Mouse (Mus musculus): ENCODE data around the gene Lsm14b. TPM values are rescaled to one million over a fixed set of nuclear protein-coding genes. Genes with fewer than 3 reads are reported as not detected.
A peak's percentile ranks its signal among the peaks of the same experiment; 100 is the strongest.

Lsm14b gene
- polyA plus RNA-seq, 1 experiment from 2014 or later = 10.2 TPM

- Histone ChIP-seq H3K9me3 (ENCODE audit: control insufficient read depth, low read length) (no peaks in the 10 kb centered on the region), H3K9ac (ENCODE audit: low read length) (no peak overlapping the region), H3K27ac (replicated peaks; ENCODE audit: low read depth, low read length) (no peak overlapping the region), H3K36me3 (ENCODE audit: control insufficient read depth, insufficient read depth, low read length) (peaks cover 23% of the 10 kb centered on the region), H3K27me3 (ENCODE audit: control insufficient read depth, insufficient read depth, low read length) (no peaks in the 10 kb centered on the region), H3K4me2 (ENCODE audit: low read depth, severe bottlenecking) (peak overlapping the region; percentile 83; the same call in 1 of the 2 replicates), H3K4me1 (ENCODE audit: control insufficient read depth, insufficient read depth, low read length) (peaks cover 15% of the 10 kb centered on the region), H3K4me3 (ENCODE audit: low read depth, low read length) (peak overlapping the region; percentile 94; the same call in 1 of the 2 replicates)
- 46% methylated on average over 6 of the region's 6 CpGs for WGBS
- DNase-seq (ENCODE audit: low spot score) (no peak), ATAC-seq (ENCODE audit: insufficient number of reproducible peaks, low FRiP score, low TSS enrichment, low read depth) (no peak)
Measured at GRCm38 (mm10) chr2:180040406-180040805, 15.6 kb downstream of the Lsm14b start.

GRCm38 (mm10) chr2:180041577-180042255 lies 16.9 kb downstream of the Lsm14b start:
- Histone ChIP-seq H3K4me2 (ENCODE audit: low read depth, severe bottlenecking) (peak overlapping the region; percentile 83), H3K9me3 (ENCODE audit: control insufficient read depth, low read length) (no peaks in the 10 kb centered on the region), H3K27ac (replicated peaks; ENCODE audit: low read depth, low read length) (peak overlapping the region; percentile 70), H3K4me3 (ENCODE audit: low read depth, low read length) (peak overlapping the region; percentile 94), H3K36me3 (ENCODE audit: control insufficient read depth, insufficient read depth, low read length) (peaks cover 17% of the 10 kb centered on the region), H3K27me3 (ENCODE audit: control insufficient read depth, insufficient read depth, low read length) (no peaks in the 10 kb centered on the region), H3K4me1 (ENCODE audit: control insufficient read depth, insufficient read depth, low read length) (peaks cover 15% of the 10 kb centered on the region), H3K9ac (ENCODE audit: low read length) (peak overlapping the region; percentile 90)
- WGBS = under 1% methylated on average over 54 of the region's 66 CpGs
- ATAC-seq (ENCODE audit: insufficient number of reproducible peaks, low FRiP score, low TSS enrichment, low read depth) = peak; percentile 31; the same call in 1 of the 2 replicates
- DNase-seq (ENCODE audit: low spot score) = peak; percentile 60

DNA sequence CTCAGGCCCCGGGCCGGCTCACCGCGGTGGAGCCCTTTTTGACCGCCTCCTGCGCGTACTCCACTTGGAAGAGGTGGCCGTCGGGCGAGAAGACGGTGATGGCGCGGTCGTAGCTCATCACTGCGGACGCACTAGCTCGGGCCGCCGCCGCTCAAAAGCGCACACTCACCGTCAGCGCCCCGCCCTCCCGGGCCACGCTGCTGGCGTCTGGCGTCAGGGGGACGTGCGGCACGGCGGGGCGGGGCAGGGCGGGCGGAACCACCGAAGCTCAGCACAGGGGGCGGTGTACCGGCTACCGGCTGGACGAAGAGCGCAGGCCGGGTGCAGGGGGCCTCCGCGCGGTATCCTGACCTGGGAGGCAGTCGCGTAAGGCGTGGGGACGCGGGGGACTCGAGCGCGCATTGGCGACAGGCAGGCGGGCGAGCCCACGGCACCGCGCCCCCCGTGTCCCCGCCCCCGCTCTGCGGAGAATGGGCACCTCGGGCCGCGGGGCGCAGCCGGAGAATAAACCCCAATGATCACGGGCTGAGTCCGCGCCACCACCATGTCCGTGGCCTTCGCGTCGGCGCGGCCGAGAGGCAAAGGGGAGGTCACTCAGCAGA lies 17.6 kb downstream of the Lsm14b start, which contains the start of the genes Psma7 and Ss18l1:
Gene Psma7, minus strand, starts transcription at position 178 of the 602 bp plus-strand sequence.
Gene Ss18l1, plus strand, starts transcription at position 254 of the 602 bp plus-strand sequence.
- Histone ChIP-seq H3K36me3 (ENCODE audit: control insufficient read depth, insufficient read depth, low read length) (peaks cover 13% of the 10 kb centered on the region), H3K4me3 (ENCODE audit: low read depth, low read length) (peak within 1 kb of the TSS; percentile 94), H3K27me3 (ENCODE audit: control insufficient read depth, insufficient read depth, low read length) (no peaks in the 10 kb centered on the region), H3K4me2 (ENCODE audit: low read depth, severe bottlenecking) (peak within 1 kb of the TSS; percentile 83), H3K9ac (ENCODE audit: low read length) (peak within 1 kb of the TSS; percentile 90), H3K9me3 (ENCODE audit: control insufficient read depth, low read length) (no peaks in the 10 kb centered on the region), H3K27ac (replicated peaks; ENCODE audit: low read depth, low read length) (peak within 1 kb of the TSS; percentile 70), H3K4me1 (ENCODE audit: control insufficient read depth, insufficient read depth, low read length) (peaks cover 15% of the 10 kb centered on the region)
- ATAC-seq (ENCODE audit: insufficient number of reproducible peaks, low FRiP score, low TSS enrichment, low read depth) (peak; percentile 88), DNase-seq (ENCODE audit: low spot score) (peak; percentile 93)
- WGBS = under 1% methylated on average over 73 of the region's 78 CpGs

DNA sequence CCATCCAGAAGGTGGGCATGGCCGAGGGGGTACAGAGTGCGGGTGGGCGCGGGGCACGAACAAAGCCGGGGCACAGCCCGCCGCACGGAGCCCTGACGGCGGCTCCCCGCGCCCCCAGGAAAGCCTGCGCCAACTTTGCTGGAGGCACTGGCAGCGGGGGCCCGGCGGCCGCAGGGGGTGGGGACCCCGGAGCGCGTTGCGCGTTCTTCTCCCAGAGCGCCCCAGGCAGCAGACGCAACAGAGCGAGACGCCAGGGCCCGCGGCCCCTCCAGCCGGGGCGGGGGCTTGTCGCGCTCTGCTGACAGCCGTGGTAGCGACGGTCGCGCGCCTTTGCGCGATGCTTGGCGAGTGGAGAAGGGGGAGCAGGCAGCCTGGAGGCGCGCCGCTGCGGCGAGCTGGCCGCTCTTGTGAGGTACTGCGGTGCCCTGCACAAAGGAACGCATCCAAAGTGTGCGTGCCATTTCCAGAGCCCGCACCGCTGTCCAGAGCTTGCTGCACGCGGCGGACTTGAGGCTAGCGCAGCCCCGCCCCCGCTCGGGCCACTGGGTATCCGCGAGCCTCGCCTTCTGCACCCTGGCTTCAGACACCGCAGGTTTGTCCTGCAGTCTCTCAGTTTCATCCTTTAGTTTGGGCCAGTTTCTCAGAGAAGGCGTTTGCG lies 18.2 kb downstream of the Lsm14b start:
- H3K27me3 ChIP-seq (ENCODE audit: control insufficient read depth, insufficient read depth, low read length) = no peaks in the 10 kb centered on the region
- H3K36me3 ChIP-seq (ENCODE audit: control insufficient read depth, insufficient read depth, low read length) = peaks cover 8% of the 10 kb centered on the region
- peak overlapping the region; percentile 90 for H3K9ac ChIP-seq (ENCODE audit: low read length)
- WGBS = under 1% methylated on average over 63 of the region's 66 CpGs
- no peaks in the 10 kb centered on the region for H3K9me3 ChIP-seq (ENCODE audit: control insufficient read depth, low read length)
- H3K27ac ChIP-seq (replicated peaks; ENCODE audit: low read depth, low read length) = peak overlapping the region; percentile 70
- peak overlapping the region; percentile 83 for H3K4me2 ChIP-seq (ENCODE audit: low read depth, severe bottlenecking)
- H3K4me1 ChIP-seq (ENCODE audit: control insufficient read depth, insufficient read depth, low read length) = peaks cover 15% of the 10 kb centered on the region
- DNase-seq (ENCODE audit: low spot score) = peak; percentile 77
- peak; percentile 58 for ATAC-seq (ENCODE audit: insufficient number of reproducible peaks, low FRiP score, low TSS enrichment, low read depth)
- peak overlapping the region; percentile 94 for H3K4me3 ChIP-seq (ENCODE audit: low read depth, low read length)

- H3K4me2 ChIP-seq (ENCODE audit: low read depth, severe bottlenecking) = no peak overlapping the region
- peaks cover 15% of the 10 kb centered on the region for H3K4me1 ChIP-seq (ENCODE audit: control insufficient read depth, insufficient read depth, low read length)
- H3K9ac ChIP-seq (ENCODE audit: low read length) = no peak overlapping the region
- no peak for DNase-seq (ENCODE audit: low spot score)
- no peak overlapping the region for H3K4me3 ChIP-seq (ENCODE audit: low read depth, low read length)
- no peaks in the 10 kb centered on the region for H3K9me3 ChIP-seq (ENCODE audit: control insufficient read depth, low read length)
- no peaks in the 10 kb centered on the region for H3K27me3 ChIP-seq (ENCODE audit: control insufficient read depth, insufficient read depth, low read length)
- no peak for ATAC-seq (ENCODE audit: insufficient number of reproducible peaks, low FRiP score, low TSS enrichment, low read depth)
- 58% methylated on average over 4 of the region's 4 CpGs for WGBS
- no peaks in the 10 kb centered on the region for H3K36me3 ChIP-seq (ENCODE audit: control insufficient read depth, insufficient read depth, low read length)
- H3K27ac ChIP-seq (replicated peaks; ENCODE audit: low read depth, low read length) = no peak overlapping the region
Measured at GRCm38 (mm10) chr2:180045283-180045682, 20.5 kb downstream of the Lsm14b start.

DNA sequence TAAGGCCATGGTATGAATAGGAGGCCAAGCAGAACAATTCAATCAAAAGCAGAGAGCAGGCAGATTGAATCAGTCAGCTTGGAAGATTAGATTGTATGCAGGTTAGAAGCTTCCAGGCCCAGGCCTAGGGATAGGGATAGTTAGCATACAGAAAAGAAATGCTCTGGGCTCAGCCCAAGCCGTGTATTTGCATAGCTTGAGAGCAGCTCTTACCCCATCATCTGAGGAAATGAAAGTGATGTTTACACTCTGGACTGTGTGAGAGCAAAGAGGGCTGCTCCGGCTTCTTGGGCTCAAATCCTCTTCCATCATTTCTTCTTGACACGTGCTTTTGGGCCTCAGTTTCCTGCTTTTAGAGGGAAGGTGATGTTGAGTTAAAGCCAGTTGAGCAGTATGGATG lies 22.8 kb downstream of the Lsm14b start:
- no peaks in the 10 kb centered on the region for H3K27me3 ChIP-seq (ENCODE audit: control insufficient read depth, insufficient read depth, low read length)
- no peak for ATAC-seq (ENCODE audit: insufficient number of reproducible peaks, low FRiP score, low TSS enrichment, low read depth)
- DNase-seq (ENCODE audit: low spot score) = no peak
- no peak overlapping the region for H3K9ac ChIP-seq (ENCODE audit: low read length)
- H3K27ac ChIP-seq (replicated peaks; ENCODE audit: low read depth, low read length) = no peak overlapping the region
- H3K36me3 ChIP-seq (ENCODE audit: control insufficient read depth, insufficient read depth, low read length) = no peaks in the 10 kb centered on the region
- no peak overlapping the region for H3K4me3 ChIP-seq (ENCODE audit: low read depth, low read length)
- WGBS = 91% methylated on average over 3 of the region's 3 CpGs
- H3K4me1 ChIP-seq (ENCODE audit: control insufficient read depth, insufficient read depth, low read length) = peaks cover 6% of the 10 kb centered on the region
- H3K4me2 ChIP-seq (ENCODE audit: low read depth, severe bottlenecking) = no peak overlapping the region
- no peaks in the 10 kb centered on the region for H3K9me3 ChIP-seq (ENCODE audit: control insufficient read depth, low read length)

DNA sequence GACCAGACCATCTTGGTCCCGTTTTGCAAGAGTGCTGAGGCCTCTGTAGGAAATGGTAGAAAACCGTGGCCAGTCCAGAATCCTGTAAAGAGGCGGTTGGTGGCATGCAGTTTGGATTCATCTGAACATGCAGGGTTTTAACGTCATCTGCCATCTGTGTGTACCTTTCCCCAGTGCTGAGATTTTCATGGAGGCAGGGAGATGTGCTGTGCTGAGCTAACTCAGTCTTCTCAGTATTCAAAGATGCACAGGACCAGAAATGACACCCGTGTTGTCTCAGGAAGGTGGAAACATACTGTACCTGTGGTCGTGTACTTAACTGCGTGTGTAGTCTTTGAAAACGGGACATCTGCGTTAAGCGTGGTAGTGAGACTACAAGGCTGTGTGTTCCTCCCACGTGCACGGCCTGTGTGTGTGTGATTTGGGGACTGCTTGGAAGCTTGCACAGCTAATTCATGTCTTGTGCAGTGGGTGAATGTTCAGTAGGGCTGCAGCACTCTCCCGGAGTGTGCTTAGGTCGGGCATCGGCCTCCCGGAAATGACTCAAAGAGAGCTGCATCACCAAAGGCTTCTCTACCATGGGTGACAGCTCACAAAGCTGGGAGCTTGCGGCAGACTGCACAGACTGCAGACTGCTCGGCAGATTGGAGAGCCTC lies 23.3 kb downstream of the Lsm14b start:
- DNase-seq (ENCODE audit: low spot score) (no peak), ATAC-seq (ENCODE audit: insufficient number of reproducible peaks, low FRiP score, low TSS enrichment, low read depth) (no peak)
- Histone ChIP-seq H3K36me3 (ENCODE audit: control insufficient read depth, insufficient read depth, low read length) (no peaks in the 10 kb centered on the region), H3K9me3 (ENCODE audit: control insufficient read depth, low read length) (no peaks in the 10 kb centered on the region), H3K27ac (replicated peaks; ENCODE audit: low read depth, low read length) (no peak overlapping the region), H3K4me3 (ENCODE audit: low read depth, low read length) (no peak overlapping the region), H3K4me2 (ENCODE audit: low read depth, severe bottlenecking) (no peak overlapping the region), H3K27me3 (ENCODE audit: control insufficient read depth, insufficient read depth, low read length) (no peaks in the 10 kb centered on the region), H3K4me1 (ENCODE audit: control insufficient read depth, insufficient read depth, low read length) (peaks cover 6% of the 10 kb centered on the region), H3K9ac (ENCODE audit: low read length) (no peak overlapping the region)
- WGBS = 93% methylated on average over 18 of the region's 18 CpGs

DNA sequence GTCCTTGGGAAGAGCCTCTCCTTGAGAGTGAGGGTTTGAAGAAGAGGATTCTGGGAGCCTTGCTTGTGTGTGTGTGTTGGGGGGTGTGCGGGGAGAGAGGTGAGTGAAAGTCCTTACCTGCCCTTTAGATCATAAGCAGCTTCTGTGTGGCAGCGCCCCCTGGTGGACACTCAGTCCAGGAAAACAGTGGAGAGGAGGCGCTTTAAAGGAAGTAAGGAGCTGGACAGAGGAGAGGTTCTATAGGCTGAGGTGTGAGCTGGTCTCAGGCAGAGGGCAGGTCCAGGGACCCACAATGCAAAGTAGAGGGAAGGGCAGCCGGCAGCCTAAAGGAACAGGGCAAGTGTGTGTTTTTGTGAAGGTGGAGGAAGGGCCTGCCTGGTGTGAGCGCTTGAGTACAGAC lies 26.2 kb downstream of the Lsm14b start:
- Histone ChIP-seq H3K27ac (replicated peaks; ENCODE audit: low read depth, low read length) (no peak overlapping the region), H3K9me3 (ENCODE audit: control insufficient read depth, low read length) (no peaks in the 10 kb centered on the region), H3K4me3 (ENCODE audit: low read depth, low read length) (no peak overlapping the region), H3K9ac (ENCODE audit: low read length) (no peak overlapping the region), H3K36me3 (ENCODE audit: control insufficient read depth, insufficient read depth, low read length) (peaks cover 6% of the 10 kb centered on the region; the same call in 1 of the 2 replicates), H3K4me2 (ENCODE audit: low read depth, severe bottlenecking) (no peak overlapping the region), H3K27me3 (ENCODE audit: control insufficient read depth, insufficient read depth, low read length) (no peaks in the 10 kb centered on the region), H3K4me1 (ENCODE audit: control insufficient read depth, insufficient read depth, low read length) (no peaks in the 10 kb centered on the region)
- peak; percentile 90 for DNase-seq (ENCODE audit: low spot score)
- WGBS = 26% methylated on average over 5 of the region's 5 CpGs
- no peak for ATAC-seq (ENCODE audit: insufficient number of reproducible peaks, low FRiP score, low TSS enrichment, low read depth)

All from limb, embryonic 11.5 days (tissue).